Mouse (Mus musculus) CD4-positive, CD25-positive, alpha-beta regulatory T cell, adult 4 months (primary cell): ENCODE results near the gene Gm8374. TPM values are rescaled to one million over a fixed set of nuclear protein-coding genes. Genes with fewer than 3 reads are reported as not detected.
"Not testable (repeated sequence)": the region's sequence is repeated elsewhere in the genome, so short reads cannot be mapped to it uniquely, and the experiment has no call there.

Experiments used
- ATAC-seq: one replicate; pipeline ENCODE4 v1.8.0; 2017
- polyA plus RNA-seq, 2 experiments: library from polyadenylated mRNA; unstranded; fragments of 100-300 nt; shearing (Covaris generic); gene quantifications; one replicate each; pipeline ENCODE4 v1.2.1; 2017

Gm8374 gene
- polyA plus RNA-seq, result not detected

GRCm38 (mm10) chr14:7365034-7365433 is at the start of gene Gm8374:
TSS of gene Gm8374 (minus strand) at chr14:7365134.
- ATAC-seq, result not testable (repeated sequence)

GRCm38 (mm10) chr14:7332295-7332694 is 32.6 kb downstream of the Gm8374 start, which contains the start of gene Gm5797:
TSS of gene Gm5797 (minus strand) at chr14:7332395.
- not testable (repeated sequence) for ATAC-seq

GRCm38 (mm10) chr14:7315093-7315492 is 49.8 kb downstream of the Gm8374 start:
- ATAC-seq, result peak; percentile 45

- not testable (repeated sequence) for ATAC-seq
Observed at GRCm38 (mm10) chr14:7314661-7315060, 50.3 kb downstream of the Gm8374 start, which contains the start of gene Gm3739. TSS of gene Gm3739 (minus strand) at chr14:7315049.

Other genes starting within 250 kb of the Gm8374 start
- gene Gm6676, start 239.7 kb downstream of the Gm8374 start, polyA plus RNA-seq, result not detected
- 10 to 100 TPM in 1 of 2 experiments, 1 to 10 TPM in 1; 9.1 to 12.3 TPM for gene Gm3512, start 190.6 kb downstream of the Gm8374 start, polyA plus RNA-seq
- gene Gm16434, start 170.6 kb downstream of the Gm8374 start, polyA plus RNA-seq, result not detected
- gene Gm3727, start 100.4 kb downstream of the Gm8374 start, polyA plus RNA-seq, result not detected
- gene Gm3739, start 50.1 kb downstream of the Gm8374 start, polyA plus RNA-seq, result 10 to 100 TPM; 13.8 to 15.0 TPM
- not detected for gene Gm5797, start 32.7 kb downstream of the Gm8374 start, polyA plus RNA-seq
- not detected for gene Gm3755, start 85.8 kb upstream of the Gm8374 start, polyA plus RNA-seq
- 10 to 100 TPM; 13.7 to 19.4 TPM for gene Gm3752, start 118.6 kb upstream of the Gm8374 start, polyA plus RNA-seq
- gene Gm3558, start 203.4 kb upstream of the Gm8374 start, polyA plus RNA-seq, result 1 to 10 TPM; 2.5 to 6.6 TPM
- gene Gm10338, start 230.5 kb upstream of the Gm8374 start, polyA plus RNA-seq, result not detected